In genomic region chr13:21865503-21865902, GRCm38 (mm10) we compare ENCODE assay signal across 35 mouse cellular contexts. TPM values are rescaled to one million over a fixed set of nuclear protein-coding genes. Genes with fewer than 3 reads are reported as not detected.
"Had no signal": no experiment of that assay in that cellular context is flagged by ENCODE, and none has a peak within 500 bp of the region (broad histone marks: within the 10 kb centered on the region; RNA-seq: fewer than 3 reads in every experiment).

No protein-coding gene starts in this region.

RNA-seq across cellular contexts. Expression of gene Hist1h2br, which starts 32.0 kb away (rescaled TPM):
- polyA plus RNA-seq: macrophage had no signal

RNA-seq across cellular contexts. Expression of gene Hist1h4n, which starts 33.5 kb away (rescaled TPM):
- polyA plus RNA-seq: macrophage had no signal

RNA-seq across cellular contexts. Expression of gene Hist1h4m, which starts 54.0 kb away (rescaled TPM):
- polyA plus RNA-seq: limb, embryonic 10.5 days; limb, embryonic 11.5 days; limb, embryonic 12.5 days; limb, embryonic 13.5 days; limb, embryonic 14.5 days; limb, embryonic 15.5 days; liver, adult 2 months; liver, embryonic 11.5 days; liver, embryonic 12.5 days; liver, embryonic 13.5 days; liver, embryonic 14.5 days; liver, embryonic 15.5 days; liver, embryonic 16.5 days; liver, postnatal 0 days; lung, embryonic 14.5 days; lung, embryonic 15.5 days; lung, embryonic 16.5 days; lung, postnatal 0 days; macrophage; midbrain, embryonic 10.5 days; midbrain, embryonic 11.5 days; midbrain, embryonic 12.5 days; midbrain, embryonic 13.5 days; midbrain, embryonic 14.5 days; midbrain, embryonic 15.5 days; midbrain, embryonic 16.5 days; myocyte; neural tube, embryonic 11.5 days; neural tube, embryonic 12.5 days had no signal

RNA-seq across cellular contexts. Expression of gene Hist1h2ao, which starts 55.2 kb away (rescaled TPM):
- total RNA-seq: left cerebral cortex, postnatal 10 days; left cerebral cortex, postnatal 14 days; left cerebral cortex, postnatal 4 days; megakaryocyte-erythroid progenitor cell, adult 5-6 weeks; midbrain, postnatal 0 days had no signal
- polyA plus RNA-seq: limb, embryonic 12.5 days; limb, embryonic 13.5 days; limb, embryonic 14.5 days; limb, embryonic 15.5 days; liver, adult 2 months; liver, embryonic 12.5 days; liver, postnatal 0 days; lung, adult 2 months; lung, embryonic 15.5 days; lung, postnatal 0 days; macrophage; midbrain, embryonic 12.5 days; midbrain, embryonic 13.5 days; midbrain, embryonic 14.5 days; midbrain, embryonic 15.5 days; midbrain, embryonic 16.5 days; midbrain, postnatal 0 days; myocyte; neural tube, embryonic 11.5 days; neural tube, embryonic 12.5 days had no signal
